Mouse (Mus musculus) MEL (cell line): Measurements from ENCODE around the gene Cmtm6. TPM values are rescaled to one million over a fixed set of nuclear protein-coding genes. Genes with fewer than 3 reads are reported as not detected.
A peak's percentile ranks its signal among the peaks of the same experiment; 100 is the strongest.

Experiments used
- DNase-seq: peaks from one replicate; pipeline ENCODE4 v3.0.0; 2011; ENCODE audit warnings: low read depth, low spot score
- H3K27ac ChIP-seq: 2 replicates; pipeline ENCODE4 v1.5.1; 2012; ENCODE audit warnings: low read depth, mild to moderate bottlenecking, control low read depth, low read length, moderate library complexity; ENCODE audit not compliant: control insufficient read depth
- H3K27me3 ChIP-seq, 2 experiments: fragments of 150-350 bp in 1 of 2; sonication (generic) in 1 of 2; 2 replicates each; pipeline ENCODE4 v1.6.1; 2012; ENCODE audit warnings: low read length in 2 of 2, mild to moderate bottlenecking in 2 of 2, improper control_type of control experiment in 1 of 2, moderate library complexity in 1 of 2; ENCODE audit not compliant: insufficient read depth in 2 of 2, control insufficient read depth in 1 of 2
- H3K36me3 ChIP-seq, 2 experiments: 2 replicates each; pipeline ENCODE4 v1.6.1; 2012 to 2014; ENCODE audit warnings: low read length in 2 of 2, improper control_type of control experiment in 1 of 2, inconsistent platforms in 1 of 2, mild to moderate bottlenecking in 1 of 2; ENCODE audit not compliant: insufficient read depth in 2 of 2, control insufficient read depth in 1 of 2
- H3K4me1 ChIP-seq, 2 experiments: fragments of 150-350 bp in 1 of 2; sonication (generic) in 1 of 2; 2 replicates each; pipeline ENCODE4 v1.6.1; 2012; ENCODE audit warnings: low read length in 2 of 2, improper control_type of control experiment in 1 of 2, mild to moderate bottlenecking in 1 of 2; ENCODE audit not compliant: insufficient read depth in 2 of 2, control insufficient read depth in 1 of 2
- H3K4me3 ChIP-seq, 2 experiments: fragments of 150-350 bp in 1 of 2; sonication (generic) in 1 of 2; 2 replicates each; pipeline ENCODE4 v1.5.1; 2012; ENCODE audit warnings: low read depth in 2 of 2, low read length in 2 of 2, mild to moderate bottlenecking in 2 of 2, moderate library complexity in 2 of 2, control low read depth in 1 of 2, improper control_type of control experiment in 1 of 2; ENCODE audit not compliant: control insufficient read depth in 1 of 2, insufficient read depth in 1 of 2
- H3K79me2 ChIP-seq: 2 replicates; pipeline ENCODE4 v1.6.1; 2012; ENCODE audit warnings: mild to moderate bottlenecking, low read length, moderate library complexity; ENCODE audit not compliant: control insufficient read depth, poor library complexity, insufficient read depth
- H3K9ac ChIP-seq: 2 replicates; pipeline ENCODE4 v1.6.1; 2012; ENCODE audit warnings: low read depth, mild to moderate bottlenecking, control low read depth, low read length, moderate library complexity; ENCODE audit not compliant: control insufficient read depth, poor library complexity, severe bottlenecking
- H3K9me3 ChIP-seq: fragments of 150-350 bp; sonication (generic); replicated peaks from 2 replicates; pipeline ENCODE4 v1.6.1; 2012; ENCODE audit warnings: mild to moderate bottlenecking, low read length, improper control_type of control experiment, moderate library complexity; ENCODE audit not compliant: insufficient read depth
- E2F4 ChIP-seq: IDR thresholded peaks from 2 replicates; pipeline ENCODE4 v1.6.1; 2011; ENCODE audit warnings: low read depth, low read length, improper control_type of control experiment, borderline replicate concordance
- EP300 ChIP-seq, 2 experiments: IDR thresholded peaks; 2 replicates each; pipeline ENCODE4 v1.6.1; 2011; ENCODE audit warnings: improper control_type of control experiment in 2 of 2, low read length in 2 of 2, low read depth in 1 of 2, mild to moderate bottlenecking in 1 of 2
- JUND ChIP-seq: IDR thresholded peaks from 2 replicates; pipeline ENCODE4 v1.6.1; 2011; ENCODE audit warnings: low read depth, mild to moderate bottlenecking, improper control_type of control experiment, low read length
- KAT2A ChIP-seq: conservative IDR thresholded peaks from 2 replicates; pipeline ENCODE4 v1.6.1; 2012; ENCODE audit warnings: low read depth, low read length, improper control_type of control experiment, inconsistent platforms
- MEF2A ChIP-seq: IDR thresholded peaks from 2 replicates; pipeline ENCODE4 v1.6.1; 2014; ENCODE audit warnings: low read depth, mild to moderate bottlenecking, inconsistent platforms, low read length, improper control_type of control experiment; ENCODE audit not compliant: poor library complexity, insufficient replicate concordance, severe bottlenecking; ENCODE audit errors: extremely low read depth
- MYB ChIP-seq: IDR thresholded peaks from 2 replicates; pipeline ENCODE4 v1.6.1; 2011; ENCODE audit warnings: mild to moderate bottlenecking, low read depth, low read length, improper control_type of control experiment
- NELFE ChIP-seq: IDR thresholded peaks from 2 replicates; pipeline ENCODE4 v1.6.1; 2011; ENCODE audit warnings: low read depth, low read length, improper control_type of control experiment
- NRF1 ChIP-seq: IDR thresholded peaks from 2 replicates; pipeline ENCODE4 v1.6.1; 2014; ENCODE audit warnings: low read depth, mild to moderate bottlenecking, inconsistent platforms, low read length, improper control_type of control experiment, moderate library complexity; ENCODE audit not compliant: poor library complexity, insufficient read depth, severe bottlenecking
- POLR2A ChIP-seq, 2 experiments: IDR thresholded peaks; 2 replicates each; pipeline ENCODE4 v1.6.1; 2011 to 2012; ENCODE audit warnings: low read length in 2 of 2, mild to moderate bottlenecking in 2 of 2, control low read depth in 1 of 2, improper control_type of control experiment in 1 of 2, low read depth in 1 of 2, moderate library complexity in 1 of 2; ENCODE audit not compliant: control insufficient read depth in 1 of 2, insufficient read depth in 1 of 2, poor library complexity in 1 of 2
- RAD21 ChIP-seq: IDR thresholded peaks from 2 replicates; pipeline ENCODE4 v1.6.1; 2011; ENCODE audit warnings: mild to moderate bottlenecking, low read depth, low read length, improper control_type of control experiment
- RCOR1 ChIP-seq: IDR thresholded peaks from 2 replicates; pipeline ENCODE4 v1.6.1; 2012; ENCODE audit warnings: low read depth, mild to moderate bottlenecking, inconsistent platforms, low read length, improper control_type of control experiment
- SIN3A ChIP-seq: IDR thresholded peaks from 2 replicates; pipeline ENCODE4 v1.6.1; 2012; ENCODE audit warnings: low read length, improper control_type of control experiment, inconsistent platforms
- SMC3 ChIP-seq: IDR thresholded peaks from 2 replicates; pipeline ENCODE4 v1.6.1; 2011; ENCODE audit warnings: low read depth, low read length, improper control_type of control experiment
- TBP ChIP-seq: IDR thresholded peaks from 2 replicates; pipeline ENCODE4 v1.8.0; 2011; ENCODE audit warnings: low read depth, low read length, improper control_type of control experiment
- USF2 ChIP-seq, 2 experiments: IDR thresholded peaks; 2 replicates each; pipeline ENCODE4 v1.6.1; 2011 to 2012; ENCODE audit warnings: improper control_type of control experiment in 2 of 2, low read length in 2 of 2, borderline replicate concordance in 1 of 2, inconsistent platforms in 1 of 2, low read depth in 1 of 2, mild to moderate bottlenecking in 1 of 2; ENCODE audit not compliant: insufficient read depth in 1 of 2
- ZNF384 ChIP-seq: IDR thresholded peaks from 2 replicates; pipeline ENCODE4 v1.6.1; 2012; ENCODE audit warnings: low read depth, mild to moderate bottlenecking, inconsistent platforms, low read length, improper control_type of control experiment
- polyA plus RNA-seq, 2 experiments: library from polyadenylated mRNA; stranded (reverse) in 1 of 2; unstranded in 1 of 2; fragments of >175 nt in 1 of 2; fragments of >200 nt in 1 of 2; gene quantifications; 2 replicates each; pipeline versions ENCODE4 v1.2.1 to v1.2.4; 2012; ENCODE audit warnings: low replicate concordance in 2 of 2, low read depth in 1 of 2; ENCODE audit not compliant: insufficient read length in 2 of 2, insufficient read depth in 1 of 2, missing spikeins in 1 of 2
- total RNA-seq: library from RNA; depleted of rRNA; stranded (reverse); fragments of 300-350 nt; gene quantifications from 2 replicates; pipeline ENCODE4 v1.2.3, GENCODE M21; 2012

The Cmtm6 gene
- total and polyA plus RNA-seq, 3 experiments, result 17.6 to 21.7 TPM; not detected in 1

DNA sequence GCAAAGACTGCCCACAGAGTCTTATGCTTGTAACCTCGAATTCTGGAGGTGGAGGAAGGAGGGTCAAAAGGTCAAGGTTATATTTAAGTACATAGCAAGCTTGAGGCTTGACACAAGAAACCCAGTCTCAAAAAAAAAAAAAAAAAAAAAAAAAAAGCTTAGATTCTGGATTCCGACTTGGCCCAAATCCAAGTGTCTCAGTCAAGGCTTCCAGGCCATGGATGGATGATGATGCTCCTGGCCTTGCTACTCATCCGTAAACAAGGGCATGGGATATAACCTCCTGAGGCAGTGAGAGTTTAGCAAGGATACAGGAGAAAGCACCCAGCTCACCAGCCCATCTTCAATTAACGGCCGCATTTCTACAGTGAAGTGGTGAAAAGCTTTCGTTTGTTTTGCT lies 43.7 kb downstream of the Cmtm6 start:
- TF ChIP-seq EP300 (IDR thresholded peaks at IDR 0.05; ENCODE audit: low read depth in 1 of 2, low read length in 2 of 2), result no peak
- TF ChIP-seq USF2 (IDR thresholded peaks at IDR 0.05; ENCODE audit: borderline replicate concordance in 1 of 2, insufficient read depth in 1 of 2, low read depth in 1 of 2, low read length in 2 of 2), result no peak
- peak; percentile 44 for TF ChIP-seq ZNF384
- no peak for TF ChIP-seq RCOR1
- Histone ChIP-seq H3K4me3 (no peak overlapping the region), H3K9ac (no peak overlapping the region), H3K9me3 (no peaks in the 10 kb centered on the region), H3K4me1 (peaks cover 12 to 28% of the 10 kb centered on the region in 2 experiments), H3K27ac (no peak overlapping the region), H3K36me3 (peaks cover 26 to 42% of the 10 kb centered on the region in 2 experiments), H3K27me3 (no peaks in the 10 kb centered on the region), H3K79me2 (peaks cover 53% of the 10 kb centered on the region)
- no peak for DNase-seq

DNA sequence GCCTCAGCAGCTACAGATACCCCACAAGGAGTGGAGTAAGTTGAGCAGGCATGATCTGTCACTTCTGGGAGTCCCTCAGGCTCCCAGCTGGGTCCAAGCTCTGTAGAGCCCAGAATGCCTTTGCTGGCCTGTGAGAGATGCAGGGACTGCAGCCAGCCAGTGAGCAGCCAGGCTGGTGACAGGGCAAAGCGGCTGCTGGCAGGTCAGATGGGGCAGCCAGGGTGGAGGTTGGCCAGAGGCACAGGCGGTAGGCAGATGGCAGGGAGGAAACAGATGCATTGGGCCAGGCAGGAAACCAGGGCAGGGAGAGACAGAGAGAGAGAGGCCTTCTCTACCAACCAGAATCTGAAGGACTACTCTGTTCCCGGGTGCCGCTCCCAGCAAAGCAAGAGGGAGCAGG lies 44.4 kb downstream of the Cmtm6 start:
- peaks cover 58% of the 10 kb centered on the region for H3K79me2 ChIP-seq
- DNase-seq, result no peak
- H3K9me3 ChIP-seq, result no peaks in the 10 kb centered on the region
- no peak overlapping the region for H3K9ac ChIP-seq
- H3K4me3 ChIP-seq, result no peak overlapping the region
- H3K27me3 ChIP-seq, result no peaks in the 10 kb centered on the region
- peaks cover 14 to 29% of the 10 kb centered on the region in 2 experiments for H3K4me1 ChIP-seq
- TF ChIP-seq NELFE (no peak), JUND (no peak), ZNF384 (no peak), NRF1 (no peak), RAD21 (no peak), SIN3A (no peak), SMC3 (no peak), EP300 (IDR thresholded peaks at IDR 0.05; ENCODE audit: low read depth in 1 of 2, low read length in 2 of 2) (no peak), MYB (no peak), TBP (no peak)
- H3K27ac ChIP-seq, result peak overlapping the region; percentile 4; the same call in 1 of the 2 replicates
- H3K36me3 ChIP-seq, result peaks cover 26 to 43% of the 10 kb centered on the region in 2 experiments

DNA sequence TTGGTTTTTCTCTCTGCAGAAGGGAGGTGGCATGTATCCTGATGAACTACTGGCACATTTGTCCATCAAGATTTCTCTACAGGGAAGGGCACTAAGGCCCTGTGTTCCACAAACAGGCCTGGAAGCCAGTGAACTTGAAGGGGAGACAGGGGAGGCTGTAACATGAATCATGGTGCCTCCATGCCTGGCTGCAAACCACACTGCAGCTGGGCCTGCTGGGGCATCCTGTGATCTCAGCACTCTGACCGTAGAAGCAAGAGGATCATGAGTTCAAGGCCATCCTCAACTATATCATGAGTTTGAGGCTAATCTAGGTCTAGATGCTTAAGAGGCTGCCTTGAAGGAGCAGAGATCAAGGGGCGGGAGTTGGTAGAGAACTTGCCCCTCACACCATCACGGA lies 45.4 kb downstream of the Cmtm6 start:
- Histone ChIP-seq H3K79me2 (peaks cover 68% of the 10 kb centered on the region), H3K9ac (no peak overlapping the region; the same call in 1 of the 2 replicates), H3K4me1 (peaks cover 14 to 29% of the 10 kb centered on the region in 2 experiments), H3K36me3 (peaks cover 21 to 43% of the 10 kb centered on the region in 2 experiments), H3K27ac (peak overlapping the region; percentile 95), H3K27me3 (no peaks in the 10 kb centered on the region), H3K4me3 (no peak overlapping the region), H3K9me3 (no peaks in the 10 kb centered on the region)
- no peak for DNase-seq
- TF ChIP-seq POLR2A (IDR thresholded peaks at IDR 0.05; ENCODE audit: control insufficient read depth in 1 of 2, insufficient read depth in 1 of 2, low read depth in 1 of 2, low read length in 2 of 2, poor library complexity in 1 of 2) (no peak), MEF2A (no peak), KAT2A (no peak), TBP (no peak), E2F4 (no peak), SMC3 (no peak)
